Mouse (Mus musculus) olfactory bulb, adult 2 months (tissue): ENCODE data around the gene Dgkb.

Experiments used
- CTCF ChIP-seq: fragments of 200-500 bp; IDR thresholded peaks from 2 replicates; pipeline ENCODE4 v1.5.1; 2012; ENCODE audit warnings: low read depth, mild to moderate bottlenecking, low read length, moderate library complexity; ENCODE audit not compliant: insufficient read depth
- POLR2A ChIP-seq: fragments of 200-500 bp; IDR thresholded peaks from 2 replicates; pipeline ENCODE4 v1.6.1; 2012; ENCODE audit warnings: mild to moderate bottlenecking, low read depth, low read length, moderate library complexity; ENCODE audit not compliant: insufficient read depth

DNA sequence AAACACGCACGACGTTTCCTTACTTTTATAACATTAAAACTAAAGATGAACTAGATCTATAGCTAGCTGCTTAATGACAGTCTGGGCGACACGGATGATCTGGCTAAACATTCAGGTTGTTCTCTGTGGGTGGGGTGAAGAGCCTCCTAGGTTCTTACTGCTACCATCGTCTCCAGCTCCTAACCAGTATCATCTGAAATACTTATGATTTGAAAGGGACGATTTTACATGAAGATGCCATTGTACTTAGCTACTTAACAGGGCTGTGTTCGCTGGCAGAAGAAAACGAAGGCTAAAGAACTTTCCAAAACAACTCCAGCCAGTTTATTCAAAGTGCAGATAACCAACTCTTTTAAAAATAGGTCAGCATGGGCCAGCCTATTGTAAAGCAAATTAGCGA, 63.9 kb downstream of the Dgkb start:
- no peak for TF ChIP-seq CTCF
- no peak for TF ChIP-seq POLR2A
